Mouse (Mus musculus) cerebellum, adult 2 months (tissue): ENCODE results near the gene Pde7b.

Experiments
- CTCF ChIP-seq: fragments of 200-500 bp; IDR thresholded peaks from 2 replicates; pipeline ENCODE4 v1.5.1; 2011; ENCODE audit warnings: low read depth, mild to moderate bottlenecking, control low read depth, low read length, moderate library complexity, borderline replicate concordance; ENCODE audit not compliant: insufficient read depth
- POLR2A ChIP-seq: fragments of 200-500 bp; IDR thresholded peaks from 2 replicates; pipeline ENCODE4 v1.6.1; 2011; ENCODE audit warnings: low read length, control low read depth, borderline replicate concordance; ENCODE audit not compliant: insufficient read depth

DNA sequence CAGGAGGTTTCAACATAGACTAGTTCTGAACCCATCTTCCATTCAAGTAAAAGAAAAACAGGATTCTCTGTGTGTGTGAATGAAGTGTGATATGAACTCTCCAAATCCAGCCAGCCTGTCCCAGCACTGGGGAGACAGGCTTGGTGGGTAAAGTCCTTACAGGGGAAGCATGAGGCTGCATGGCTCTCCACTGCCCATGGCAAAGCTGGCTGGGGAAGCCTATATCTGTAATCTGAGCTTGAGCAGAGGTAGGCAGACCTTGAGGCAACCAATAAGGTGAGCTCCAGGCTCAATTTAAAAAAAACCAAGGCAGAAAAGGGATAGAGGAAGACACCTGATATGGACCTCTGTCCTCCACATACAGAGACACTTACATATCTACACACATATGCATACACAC is 173.5 kb downstream of the Pde7b start:
- TF ChIP-seq CTCF (no peak), POLR2A (no peak)
